Mouse (Mus musculus) liver, embryonic 14.5 days (tissue): ENCODE results near the gene Tmie.

Source experiments
- CTCF ChIP-seq: IDR thresholded peaks from 2 replicates; pipeline ENCODE4 v1.5.1; 2016; ENCODE audit warnings: antibody characterized with exemption, low read depth, control low read depth
- EP300 ChIP-seq: IDR thresholded peaks from 2 replicates; pipeline ENCODE4 v1.6.1; 2016; ENCODE audit warnings: antibody characterized with exemption, low read depth

DNA sequence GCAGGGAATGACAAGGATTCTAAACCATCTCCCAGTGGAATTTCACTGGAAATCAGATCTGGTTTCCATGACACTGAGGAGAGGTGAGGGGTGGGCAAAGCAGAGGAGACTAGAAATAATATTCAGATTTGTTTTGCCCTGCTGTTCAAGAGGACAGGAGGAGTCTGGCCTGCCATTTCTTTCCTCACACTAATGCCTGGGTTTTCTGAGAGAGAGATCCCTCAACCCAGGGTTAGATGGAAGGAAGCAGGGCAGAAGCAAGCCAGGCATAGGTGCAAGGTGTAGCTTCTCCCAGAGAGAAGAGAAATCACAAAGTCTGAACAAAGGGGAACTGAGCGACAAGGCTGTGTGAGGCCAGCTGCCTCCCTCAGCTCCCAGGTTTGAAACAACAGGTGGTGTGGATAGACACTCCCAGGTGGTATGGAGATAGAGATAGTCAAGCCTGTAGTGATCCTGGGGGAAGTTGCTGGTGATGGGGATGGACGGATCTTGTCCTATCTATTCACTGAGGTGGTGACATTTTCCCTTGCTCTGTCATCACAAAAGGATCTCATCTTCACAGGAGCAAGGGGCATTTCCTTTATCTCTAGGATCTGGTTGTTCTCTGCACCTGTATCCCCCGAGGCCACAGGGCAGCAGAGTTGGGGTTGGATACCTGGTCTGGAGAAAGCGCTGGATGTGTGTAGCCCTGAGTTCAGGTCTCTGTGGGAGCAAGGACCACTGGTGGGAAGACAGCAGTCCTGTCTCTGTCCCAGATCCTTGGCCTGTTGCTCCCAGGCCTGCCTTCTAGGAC, 28.1 kb upstream of the Tmie start:
- TF ChIP-seq CTCF (no peak), EP300 (no peak)
